Mouse (Mus musculus): ENCODE measurements around the gene Eif3i.

DNA sequence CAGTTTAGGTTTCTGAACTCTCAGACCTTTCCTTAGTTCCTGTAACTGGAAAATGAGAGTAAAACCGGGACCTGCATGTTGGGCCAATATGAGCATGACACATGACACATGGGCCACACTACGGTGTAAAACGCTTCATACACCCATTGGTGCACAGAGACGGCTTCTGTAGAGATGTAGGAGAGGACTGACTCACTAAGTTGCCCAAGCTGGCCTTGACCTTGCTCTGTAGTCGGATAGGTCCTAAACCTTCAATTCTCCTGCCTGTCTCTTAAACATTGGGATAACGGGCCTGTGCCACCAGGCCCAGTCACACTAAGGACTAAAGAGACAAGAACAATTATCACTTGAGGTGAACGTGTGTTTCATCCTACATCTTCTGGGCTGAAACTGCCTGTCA lies 32.1 kb downstream of the Eif3i start:
- TF ChIP-seq GATA1 (IDR thresholded peaks at IDR 0.05; ENCODE audit: borderline replicate concordance, low read length) (no peak), CTCF (IDR thresholded peaks at IDR 0.05; ENCODE audit: low read depth, low read length) (no peak), GATA2 (IDR thresholded peaks at IDR 0.05; ENCODE audit: borderline replicate concordance, low read depth, low read length) (no peak)
